Mouse (Mus musculus) heart, postnatal 0 days (tissue): ENCODE data around the gene Tns1.

Experiments
- CTCF ChIP-seq: IDR thresholded peaks from 2 replicates; pipeline ENCODE4 v1.5.1; 2016; ENCODE audit warnings: antibody characterized with exemption, control low read depth, low read depth
- EP300 ChIP-seq: IDR thresholded peaks from 2 replicates; pipeline ENCODE4 v1.6.1; 2016; ENCODE audit warnings: antibody characterized with exemption, low read depth

DNA sequence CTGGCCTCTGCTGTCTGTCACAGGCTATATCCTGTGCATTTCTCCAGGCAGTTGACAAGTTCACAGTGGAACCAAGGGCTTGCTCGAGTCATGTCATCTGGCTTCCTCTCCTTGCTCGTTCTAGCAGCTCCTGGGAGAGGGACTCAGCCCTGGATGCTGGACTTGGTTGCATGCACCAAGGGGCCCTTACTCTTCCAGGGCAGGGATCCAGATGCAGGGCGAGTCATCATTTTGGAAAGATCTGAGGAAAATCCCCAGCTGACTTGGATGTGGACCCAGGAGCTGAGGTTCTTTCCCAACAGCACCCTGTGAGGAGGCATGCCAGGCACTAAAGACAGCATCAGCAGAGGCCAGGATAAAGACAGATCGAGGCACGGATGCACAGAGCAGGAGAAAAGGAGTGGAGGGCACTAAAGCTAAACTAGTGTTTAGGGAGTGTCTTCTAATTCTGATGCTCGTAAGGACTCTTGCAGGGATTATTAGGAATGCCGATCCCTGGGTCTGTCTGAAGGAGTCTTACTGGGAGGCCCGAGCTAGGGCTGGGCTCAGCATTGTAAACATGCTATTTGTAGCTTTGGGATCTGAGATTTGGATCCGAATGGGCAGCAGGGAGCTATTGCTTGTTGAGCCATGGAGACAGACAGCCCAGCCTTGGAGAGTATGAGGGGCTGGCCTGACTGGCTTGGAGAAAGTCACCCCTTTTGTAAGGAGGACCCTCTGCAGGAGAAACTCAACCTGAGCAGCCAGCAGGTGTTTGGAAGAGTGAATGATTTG is 165.9 kb downstream of the Tns1 start:
- TF ChIP-seq CTCF (no peak), EP300 (no peak)
